Mouse (Mus musculus) heart, embryonic 15.5 days (tissue): ENCODE measurements around the gene Qtrt2. TPM values are rescaled to one million over a fixed set of nuclear protein-coding genes. Genes with fewer than 3 reads are reported as not detected.

ENCODE experiments used
- ATAC-seq: fragments of 200-750 bp; cut with Nextera tagmentation; replicated peaks from 2 replicates; pipeline ENCODE4 v1.8.0; 2017; ENCODE audit warnings: low read depth, moderate TSS enrichment; ENCODE audit not compliant: insufficient number of reproducible peaks, insufficient read depth, low FRiP score
- H3K27ac ChIP-seq: fragments of 300-500 bp; sonication (generic); 2 replicates; pipeline ENCODE4 v1.5.1; 2015; ENCODE audit warnings: mild to moderate bottlenecking, inconsistent platforms
- H3K27me3 ChIP-seq: fragments of 300-500 bp; sonication (generic); 2 replicates; pipeline ENCODE4 v1.6.1; 2015; ENCODE audit warnings: inconsistent platforms
- H3K36me3 ChIP-seq: fragments of 300-500 bp; sonication (generic); 2 replicates; pipeline ENCODE4 v1.6.1; 2015; ENCODE audit warnings: mild to moderate bottlenecking, inconsistent platforms
- H3K4me1 ChIP-seq: fragments of 300-500 bp; sonication (generic); replicated peaks from 2 replicates; pipeline ENCODE4 v1.6.1; 2015; ENCODE audit warnings: inconsistent platforms
- H3K4me2 ChIP-seq: fragments of 300-500 bp; sonication (generic); 2 replicates; pipeline ENCODE4 v1.6.1; 2015; ENCODE audit warnings: inconsistent platforms, mild to moderate bottlenecking, moderate library complexity
- H3K4me3 ChIP-seq: fragments of 300-500 bp; sonication (generic); 2 replicates; pipeline ENCODE4 v1.5.1; 2015; ENCODE audit warnings: mild to moderate bottlenecking, inconsistent platforms
- H3K9ac ChIP-seq: fragments of 300-500 bp; sonication (generic); 2 replicates; pipeline ENCODE4 v1.6.1; 2015; ENCODE audit warnings: mild to moderate bottlenecking, inconsistent platforms
- H3K9me3 ChIP-seq: fragments of 300-500 bp; sonication (generic); replicated peaks from 2 replicates; pipeline ENCODE4 v1.6.1; 2016; ENCODE audit warnings: inconsistent platforms
- WGBS: fragments of 180-500 bp; shearing (Covaris S2); methylation state at CpG from one replicate; pipeline ENCODE4 v1.1.7; 2015; ENCODE audit warnings: mixed read lengths; 5-methylcytosine and 5-hydroxymethylcytosine counted together
- polyA plus RNA-seq: library from polyadenylated mRNA; unstranded; fragments of >200 nt; fragmentation: Nextera tagmentation; extraction: Ambion mirVana; gene quantifications from 2 replicates; pipeline ENCODE4 v1.2.1, GENCODE M21; 2015

The Qtrt2 gene
- polyA plus RNA-seq, 1 experiment from 2014 or later, result 13.7 TPM

DNA sequence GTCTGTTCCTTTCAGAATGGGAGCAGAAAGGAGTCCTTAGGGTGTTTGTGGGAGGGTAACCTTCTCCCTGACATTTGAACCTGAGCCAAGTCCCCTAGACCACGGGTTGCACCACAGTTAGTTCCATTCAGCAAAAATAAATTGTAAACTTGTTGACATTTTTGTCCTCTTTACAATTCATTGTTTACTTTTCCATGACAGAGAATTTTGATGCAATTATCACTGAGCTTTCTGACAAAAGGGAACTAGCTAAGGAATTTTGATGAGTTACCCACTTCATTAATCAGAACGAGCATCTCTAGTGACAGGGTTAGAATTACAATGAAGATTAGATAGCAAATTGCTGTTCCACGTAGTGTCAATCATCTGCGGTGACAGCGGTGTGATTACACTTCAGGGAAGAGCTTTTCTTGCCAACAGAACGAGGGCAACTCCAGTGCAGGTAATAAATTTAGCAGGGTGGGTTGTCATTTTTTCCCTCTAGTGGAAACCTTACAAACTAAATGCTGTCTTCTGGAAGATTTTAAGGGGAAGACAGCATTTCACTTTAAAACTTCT is 1.5 kb downstream of the Qtrt2 start:
- no peak overlapping the region for H3K4me2 ChIP-seq
- H3K4me3 ChIP-seq, result no peak overlapping the region
- 37% methylated on average over 6 of the region's 6 CpGs for WGBS
- no peaks in the 10 kb centered on the region for H3K4me1 ChIP-seq
- H3K9ac ChIP-seq, result no peak overlapping the region
- no peak overlapping the region for H3K27ac ChIP-seq
- H3K36me3 ChIP-seq, result no peaks in the 10 kb centered on the region
- H3K27me3 ChIP-seq, result no peaks in the 10 kb centered on the region
- H3K9me3 ChIP-seq, result no peaks in the 10 kb centered on the region
- no peak for ATAC-seq

DNA sequence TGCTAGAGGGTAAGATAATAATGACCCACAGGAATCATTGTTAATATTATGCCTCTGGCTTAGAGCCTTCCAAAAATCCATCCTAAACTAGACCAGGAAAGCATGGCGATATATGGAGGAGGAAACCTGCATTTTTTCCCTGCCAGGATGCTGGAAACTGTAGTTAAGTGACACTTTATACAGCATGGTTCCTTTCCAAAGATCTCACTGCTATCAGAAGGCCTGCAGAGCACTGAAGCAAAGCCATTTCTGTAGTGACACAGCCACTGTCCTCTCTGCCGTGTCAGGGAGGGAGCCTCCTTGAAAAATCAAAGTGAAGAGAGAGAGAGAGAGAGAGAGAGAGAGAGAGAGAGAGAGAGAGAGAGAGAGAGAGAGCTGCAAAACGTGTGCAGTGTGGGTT is 4.0 kb downstream of the Qtrt2 start:
- WGBS, result 42% methylated on average over 3 of the region's 3 CpGs

DNA sequence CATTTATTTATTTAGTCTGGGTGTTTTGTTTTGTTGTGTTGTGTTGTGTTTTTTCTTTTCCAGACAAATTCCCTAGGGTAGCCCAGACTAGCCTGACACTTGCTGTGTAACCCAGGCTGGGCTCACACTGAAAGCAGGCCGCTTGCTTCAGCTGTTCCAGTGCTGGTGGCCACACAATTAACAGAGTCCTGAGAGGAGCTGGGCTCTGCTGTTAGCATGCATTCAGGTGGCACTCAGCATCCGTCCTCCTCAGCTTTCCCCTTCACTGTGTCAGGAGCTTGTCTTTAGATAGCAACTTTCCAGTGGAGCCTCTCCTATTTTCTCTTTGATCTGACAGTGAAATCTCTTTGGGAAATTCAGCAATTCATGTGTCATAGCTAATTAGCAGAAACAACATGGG is 4.6 kb downstream of the Qtrt2 start:
- Histone ChIP-seq H3K9ac (no peak overlapping the region), H3K4me1 (no peaks in the 10 kb centered on the region), H3K27ac (no peak overlapping the region), H3K4me3 (no peak overlapping the region), H3K4me2 (no peak overlapping the region), H3K9me3 (no peaks in the 10 kb centered on the region), H3K27me3 (no peaks in the 10 kb centered on the region), H3K36me3 (no peaks in the 10 kb centered on the region)
- WGBS, result 61% methylated on average over 2 of the region's 2 CpGs
- no peak for ATAC-seq

More for the DNA sequence above, 4.0 kb downstream of the Qtrt2 start:
- Histone ChIP-seq H3K4me1 (no peaks in the 10 kb centered on the region), H3K27me3 (no peaks in the 10 kb centered on the region), H3K36me3 (no peaks in the 10 kb centered on the region), H3K27ac (no peak overlapping the region), H3K9ac (no peak overlapping the region), H3K4me2 (no peak overlapping the region), H3K9me3 (no peaks in the 10 kb centered on the region), H3K4me3 (no peak overlapping the region)
- ATAC-seq, result no peak

DNA sequence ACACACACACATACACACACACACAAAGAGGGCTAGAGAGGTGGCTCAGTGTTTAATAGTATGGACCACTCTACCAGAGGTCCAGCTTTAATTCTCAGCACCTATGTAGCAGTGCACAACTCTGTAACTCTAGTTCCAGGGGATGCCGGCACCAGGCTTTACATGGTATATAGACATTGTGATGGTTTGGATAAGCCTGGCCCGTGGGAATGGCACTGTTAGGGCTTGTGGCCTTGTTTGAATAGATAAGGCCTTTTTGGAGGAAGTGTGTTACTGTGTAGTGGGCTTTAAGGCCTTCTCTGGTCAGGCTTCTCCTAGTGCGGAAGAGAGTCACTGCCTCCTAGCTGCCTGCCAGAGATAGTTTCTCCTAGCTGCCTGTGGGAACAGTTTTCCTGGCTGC is 7.7 kb downstream of the Qtrt2 start:
- no peaks in the 10 kb centered on the region for H3K36me3 ChIP-seq
- no peaks in the 10 kb centered on the region for H3K27me3 ChIP-seq
- ATAC-seq, result no peak
- no peak overlapping the region for H3K27ac ChIP-seq
- no peaks in the 10 kb centered on the region for H3K4me1 ChIP-seq
- WGBS, result 72% methylated on average over 3 of the region's 3 CpGs
- H3K9me3 ChIP-seq, result no peaks in the 10 kb centered on the region
- H3K4me2 ChIP-seq, result no peak overlapping the region
- no peak overlapping the region for H3K4me3 ChIP-seq
- no peak overlapping the region for H3K9ac ChIP-seq

DNA sequence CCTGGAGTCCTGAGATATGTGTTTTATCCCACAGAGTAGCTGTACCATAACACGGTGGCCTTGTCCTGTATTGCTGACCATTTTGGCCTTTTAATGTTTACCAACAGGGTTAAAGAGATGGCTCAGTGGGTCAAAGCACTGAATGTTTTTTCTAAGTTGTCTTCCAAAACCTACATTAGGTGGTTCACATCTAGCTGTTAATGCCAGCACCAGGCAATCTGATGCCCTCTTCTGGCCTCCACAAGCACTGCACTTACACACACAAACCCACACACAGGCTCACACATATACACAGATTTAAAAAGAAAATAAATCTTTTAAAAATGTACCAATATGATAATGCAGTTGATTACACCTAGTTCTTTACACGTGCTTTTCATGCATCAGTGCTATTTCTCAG is 17.7 kb downstream of the Qtrt2 start:
- H3K9ac ChIP-seq, result no peak overlapping the region
- H3K36me3 ChIP-seq, result peaks cover 5% of the 10 kb centered on the region; the same call in 1 of the 2 replicates
- H3K9me3 ChIP-seq, result no peaks in the 10 kb centered on the region
- 81% methylated on average over 2 of the region's 2 CpGs for WGBS
- no peak for ATAC-seq
- H3K4me2 ChIP-seq, result no peak overlapping the region
- no peak overlapping the region for H3K4me3 ChIP-seq
- no peak overlapping the region for H3K27ac ChIP-seq
- H3K27me3 ChIP-seq, result no peaks in the 10 kb centered on the region
- H3K4me1 ChIP-seq, result no peaks in the 10 kb centered on the region

DNA sequence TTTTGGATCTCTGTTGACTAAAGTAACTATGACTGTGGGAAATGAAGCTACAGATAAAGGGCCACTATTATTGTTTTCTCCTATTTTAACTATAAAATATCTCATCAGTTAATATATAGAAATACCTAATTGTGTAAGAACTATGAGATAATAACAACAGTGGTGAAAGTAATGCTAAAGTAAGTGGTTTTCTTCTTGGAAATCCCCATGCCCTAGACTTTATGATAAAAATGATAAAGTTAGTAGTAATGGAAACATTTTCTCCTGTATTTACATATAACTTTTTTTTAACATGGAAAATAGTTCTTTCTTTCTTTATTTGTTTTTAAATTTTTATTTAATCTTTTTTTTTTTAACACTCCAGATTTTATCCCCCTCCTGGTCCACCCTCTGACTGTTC is 26.0 kb downstream of the Qtrt2 start:
- H3K4me1 ChIP-seq, result no peaks in the 10 kb centered on the region
- no peak for ATAC-seq

DNA sequence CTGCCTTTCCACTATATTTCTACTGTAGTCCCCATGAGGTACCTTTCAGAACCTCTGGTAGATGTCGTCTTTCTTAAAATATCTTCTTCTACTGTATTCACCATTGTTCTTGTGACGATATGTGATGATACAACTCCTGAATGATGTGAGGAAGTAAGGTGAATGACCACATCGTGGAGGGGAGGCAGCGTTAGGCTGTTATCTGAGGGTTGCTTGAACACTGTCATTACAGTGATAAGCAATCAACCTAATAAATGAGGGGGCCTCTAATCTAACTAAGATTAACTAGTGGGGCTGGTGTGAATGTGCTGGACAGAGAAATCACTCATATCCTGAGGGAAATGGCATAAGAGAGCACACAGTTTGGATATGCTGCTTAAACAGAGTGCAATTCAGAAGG is 26.5 kb downstream of the Qtrt2 start:
- no peaks in the 10 kb centered on the region for H3K4me1 ChIP-seq
- H3K9me3 ChIP-seq, result no peaks in the 10 kb centered on the region
- H3K36me3 ChIP-seq, result no peaks in the 10 kb centered on the region
- no peak overlapping the region for H3K27ac ChIP-seq
- ATAC-seq, result no peak
- no peak overlapping the region for H3K4me3 ChIP-seq
- H3K9ac ChIP-seq, result no peak overlapping the region
- WGBS, result 55% methylated on average over 4 of the region's 4 CpGs
- no peak overlapping the region for H3K4me2 ChIP-seq
- no peaks in the 10 kb centered on the region for H3K27me3 ChIP-seq

More for the DNA sequence above, 26.0 kb downstream of the Qtrt2 start:
- Histone ChIP-seq H3K36me3 (no peaks in the 10 kb centered on the region), H3K27me3 (no peaks in the 10 kb centered on the region), H3K4me2 (no peak overlapping the region), H3K9me3 (no peaks in the 10 kb centered on the region), H3K4me3 (no peak overlapping the region), H3K27ac (no peak overlapping the region), H3K9ac (no peak overlapping the region)

DNA sequence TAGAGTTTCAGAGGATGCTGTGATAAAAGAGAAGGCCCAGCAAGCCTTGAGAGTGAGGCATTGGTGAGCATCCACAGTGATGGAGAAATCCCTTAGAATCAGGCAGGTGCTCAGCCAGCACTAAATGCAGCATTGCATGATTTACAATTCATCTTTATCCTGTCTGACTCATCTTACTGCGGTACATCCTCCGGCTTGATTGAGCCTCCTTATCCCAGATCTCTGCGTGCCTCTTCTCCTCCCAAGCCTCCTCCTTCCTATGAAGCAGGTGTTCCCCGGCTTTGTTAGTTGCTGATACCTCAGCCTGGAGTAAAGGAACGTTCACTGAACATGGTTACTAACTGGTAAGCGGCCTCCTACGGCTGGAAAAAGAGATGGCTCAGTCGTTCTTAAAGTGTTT is 32.1 kb downstream of the Qtrt2 start:
- WGBS, result 81% methylated on average over 8 of the region's 8 CpGs
- H3K9me3 ChIP-seq, result no peaks in the 10 kb centered on the region
- no peak overlapping the region for H3K4me2 ChIP-seq
- H3K4me3 ChIP-seq, result no peak overlapping the region
- no peaks in the 10 kb centered on the region for H3K27me3 ChIP-seq
- H3K36me3 ChIP-seq, result no peaks in the 10 kb centered on the region
- H3K4me1 ChIP-seq, result peaks cover 7% of the 10 kb centered on the region
- ATAC-seq, result no peak
- no peak overlapping the region for H3K27ac ChIP-seq
- H3K9ac ChIP-seq, result no peak overlapping the region

DNA sequence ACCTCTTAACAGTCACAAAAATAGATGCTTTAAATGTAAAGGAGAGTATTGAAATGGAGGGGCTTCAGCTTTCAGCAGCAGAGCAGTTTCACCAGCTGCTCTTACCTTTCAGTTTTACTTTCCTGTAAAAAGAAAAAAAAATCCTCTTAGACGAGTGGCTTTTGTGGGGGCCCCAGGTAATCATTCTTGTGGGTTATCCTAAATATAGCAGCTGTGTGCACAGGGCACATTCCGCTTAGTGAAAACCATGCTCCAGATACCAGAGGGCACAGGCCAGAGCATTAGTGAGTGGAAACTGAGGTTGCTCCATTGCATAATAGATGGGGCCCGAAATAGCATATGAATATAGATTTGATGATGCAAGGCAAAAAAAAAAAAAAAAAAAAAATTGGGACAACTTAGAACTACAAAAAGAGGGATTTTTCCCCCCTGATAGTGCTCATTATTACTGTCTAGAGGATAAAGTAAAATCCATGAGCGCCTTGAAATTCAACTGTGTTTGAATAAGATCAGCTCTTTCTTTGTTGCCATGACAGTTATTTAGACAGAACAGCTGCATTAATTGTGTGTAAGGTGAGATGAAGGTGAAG is 35.8 kb downstream of the Qtrt2 start:
- no peaks in the 10 kb centered on the region for H3K36me3 ChIP-seq
- H3K27ac ChIP-seq, result peak overlapping the region; percentile 84
- no peak overlapping the region for H3K9ac ChIP-seq
- H3K9me3 ChIP-seq, result no peaks in the 10 kb centered on the region
- WGBS, result 56% methylated on average over 4 of the region's 4 CpGs
- H3K27me3 ChIP-seq, result no peaks in the 10 kb centered on the region
- peak overlapping the region; percentile 79; the same call in 1 of the 2 replicates for H3K4me3 ChIP-seq
- H3K4me2 ChIP-seq, result peak overlapping the region; percentile 76
- peaks cover 14% of the 10 kb centered on the region for H3K4me1 ChIP-seq
- ATAC-seq, result no peak

DNA sequence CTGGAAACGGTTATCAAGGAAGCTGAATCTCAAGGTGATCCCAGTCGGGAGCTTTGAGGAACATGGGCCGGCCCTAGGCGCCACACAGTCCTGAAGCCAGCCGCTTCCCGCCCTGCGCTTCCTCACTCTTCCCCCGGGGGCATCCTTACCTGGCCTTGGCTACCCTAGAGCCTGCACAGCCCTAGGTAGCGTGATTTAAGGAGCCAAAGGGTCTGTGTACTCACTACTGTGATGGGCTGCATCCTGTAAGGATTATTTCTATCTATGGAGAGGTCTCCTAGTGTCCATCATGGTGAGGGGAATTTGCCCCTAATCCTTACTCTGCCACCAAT is 36.6 kb downstream of the Qtrt2 start:
- Histone ChIP-seq H3K27ac (peak overlapping the region; percentile 84), H3K4me1 (peaks cover 14% of the 10 kb centered on the region), H3K4me3 (peak overlapping the region; percentile 79), H3K27me3 (no peaks in the 10 kb centered on the region), H3K9ac (peak overlapping the region; percentile 80), H3K36me3 (no peaks in the 10 kb centered on the region), H3K4me2 (peak overlapping the region; percentile 76), H3K9me3 (no peaks in the 10 kb centered on the region)
- under 1% methylated on average over 9 of the region's 9 CpGs for WGBS
- peak; percentile 92 for ATAC-seq

DNA sequence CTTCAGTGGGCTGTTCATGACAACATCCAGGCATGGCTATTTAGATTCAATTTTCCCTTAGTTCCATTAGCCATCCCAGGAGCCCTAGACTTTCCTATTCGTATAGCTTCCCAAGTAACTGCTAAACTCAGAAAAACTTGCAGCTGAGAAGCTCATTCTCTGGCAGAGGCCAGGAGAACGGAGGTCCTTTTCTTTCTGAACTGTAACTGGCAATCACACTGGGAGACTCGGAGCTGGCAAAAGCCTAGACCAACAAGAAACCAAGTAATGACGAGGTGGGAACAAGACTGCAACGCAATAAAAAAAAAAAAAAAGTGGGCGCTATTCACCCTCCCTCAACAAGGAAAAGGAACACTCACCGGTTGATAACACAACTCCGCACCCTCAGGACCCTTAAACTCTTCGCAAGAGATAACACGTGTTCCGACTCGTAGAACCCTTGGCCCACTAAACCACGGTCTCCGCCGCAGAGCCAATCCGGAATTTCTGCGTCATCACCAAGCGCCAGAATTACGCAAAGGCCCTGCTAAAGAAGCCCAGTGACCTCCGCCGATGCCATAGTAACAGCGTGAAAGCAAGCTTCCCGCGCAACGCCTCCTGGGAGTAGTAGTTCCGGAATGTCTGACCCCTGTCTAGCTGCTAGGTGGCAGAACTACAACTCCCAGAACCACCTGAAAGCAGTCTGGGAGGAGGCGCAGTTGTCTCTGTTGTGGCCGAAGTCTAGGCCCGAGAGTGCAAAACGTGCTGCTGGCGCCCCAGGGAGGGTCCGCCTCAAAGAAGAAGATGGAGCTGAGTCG is 37.2 kb downstream of the Qtrt2 start, which contains the start of gene Ccdc191:
TSS of gene Ccdc191 (plus strand) at position 593 of the 797 bp plus-strand sequence.
- peak within 1 kb of the TSS; percentile 80 for H3K9ac ChIP-seq
- no peaks in the 10 kb centered on the region for H3K36me3 ChIP-seq
- ATAC-seq, result peak; percentile 100
- H3K4me2 ChIP-seq, result peak within 1 kb of the TSS; percentile 80
- WGBS, result under 1% methylated on average over 32 of the region's 33 CpGs
- peak within 1 kb of the TSS; percentile 79 for H3K4me3 ChIP-seq
- H3K27ac ChIP-seq, result peak within 1 kb of the TSS; percentile 84
- H3K9me3 ChIP-seq, result no peaks in the 10 kb centered on the region
- H3K27me3 ChIP-seq, result no peaks in the 10 kb centered on the region
- peaks cover 14% of the 10 kb centered on the region for H3K4me1 ChIP-seq
